Mouse (Mus musculus): ENCODE data around the gene Gse1. TPM values are rescaled to one million over a fixed set of nuclear protein-coding genes. Genes with fewer than 3 reads are reported as not detected.

Gse1 gene
- total RNA-seq, 1 experiment: 21.4 TPM

GRCm38 (mm10) chr8:120490354-120491141 lies 262.3 kb downstream of the Gse1 start:
- peaks cover 7 to 35% of the 10 kb centered on the region in 2 experiments; a peak in 3 of 4 replicates for H3K4me1 ChIP-seq (ENCODE audit: control insufficient read depth in 2 of 2, insufficient read depth in 2 of 2, low read length in 2 of 2, poor library complexity in 1 of 2)
- TF ChIP-seq MAFK (IDR thresholded peaks at IDR 0.05; ENCODE audit: insufficient read depth, low read depth, low read length) (no peak), ZC3H11A (IDR thresholded peaks at IDR 0.05; ENCODE audit: borderline replicate concordance, low read depth, low read length) (no peak), HCFC1 (IDR thresholded peaks at IDR 0.05; ENCODE audit: borderline replicate concordance, insufficient read depth, low read length) (no peak), CHD2 (IDR thresholded peaks at IDR 0.05; ENCODE audit: low read depth, low read length) (no peak), ZNF384 (IDR thresholded peaks at IDR 0.05; ENCODE audit: low read depth, low read length) (no peak)
- H3K36me3 ChIP-seq (ENCODE audit: control insufficient read depth, insufficient read depth, low read length, poor library complexity, severe bottlenecking): no peaks in the 10 kb centered on the region
- no peaks in the 10 kb centered on the region for H3K9me3 ChIP-seq (ENCODE audit: control insufficient read depth, insufficient read depth, low read depth, low read length)
- no peak for DNase-seq (ENCODE audit: low read depth, low spot score)
- peak overlapping the region; percentile 65 to 74; a peak in 3 of 4 replicates for H3K4me3 ChIP-seq (ENCODE audit: insufficient read depth in 1 of 2, low read depth in 1 of 2, low read length in 2 of 2, poor library complexity in 1 of 2, severe bottlenecking in 1 of 2)
- in situ Hi-C loops (cut with MboI; ENCODE audit: low sequenced_read_pairs in 2 of 2, unreplicated experiment in 2 of 2): no loop called here
- H3K27ac ChIP-seq (ENCODE audit: insufficient read depth, low read depth, low read length, poor library complexity, severe bottlenecking): no peak overlapping the region
- H3K9ac ChIP-seq (ENCODE audit: insufficient read depth, low read depth, low read length, poor library complexity, severe bottlenecking): peak overlapping the region; percentile 80; the same call in 1 of the 2 replicates

GRCm38 (mm10) chr8:120491166-120491793 lies 263.0 kb downstream of the Gse1 start:
- Histone ChIP-seq H3K9ac (ENCODE audit: insufficient read depth, low read depth, low read length, poor library complexity, severe bottlenecking) (no peak overlapping the region), H3K9me3 (ENCODE audit: control insufficient read depth, insufficient read depth, low read depth, low read length) (no peaks in the 10 kb centered on the region), H3K27ac (ENCODE audit: insufficient read depth, low read depth, low read length, poor library complexity, severe bottlenecking) (no peak overlapping the region), H3K36me3 (ENCODE audit: control insufficient read depth, insufficient read depth, low read length, poor library complexity, severe bottlenecking) (no peaks in the 10 kb centered on the region), H3K4me1 (ENCODE audit: control insufficient read depth in 2 of 2, insufficient read depth in 2 of 2, low read length in 2 of 2, poor library complexity in 1 of 2) (peaks cover 4 to 33% of the 10 kb centered on the region in 2 experiments; a peak in 1 of 4 replicates), H3K4me3 (ENCODE audit: insufficient read depth in 1 of 2, low read depth in 1 of 2, low read length in 2 of 2, poor library complexity in 1 of 2, severe bottlenecking in 1 of 2) (no peak overlapping the region)
- TF ChIP-seq CHD2 (IDR thresholded peaks at IDR 0.05; ENCODE audit: low read depth, low read length) (no peak), ZNF384 (IDR thresholded peaks at IDR 0.05; ENCODE audit: low read depth, low read length) (no peak), ZC3H11A (IDR thresholded peaks at IDR 0.05; ENCODE audit: borderline replicate concordance, low read depth, low read length) (no peak), MAFK (IDR thresholded peaks at IDR 0.05; ENCODE audit: insufficient read depth, low read depth, low read length) (no peak), HCFC1 (IDR thresholded peaks at IDR 0.05; ENCODE audit: borderline replicate concordance, insufficient read depth, low read length) (no peak)
- no peak for DNase-seq (ENCODE audit: low read depth, low spot score)
- in situ Hi-C loops (cut with MboI; ENCODE audit: low sequenced_read_pairs in 2 of 2, unreplicated experiment in 2 of 2): no loop called here

- TF ChIP-seq ZNF384 (IDR thresholded peaks at IDR 0.05; ENCODE audit: low read depth, low read length) (no peak), CHD2 (IDR thresholded peaks at IDR 0.05; ENCODE audit: low read depth, low read length) (no peak), ZC3H11A (IDR thresholded peaks at IDR 0.05; ENCODE audit: borderline replicate concordance, low read depth, low read length) (no peak), HCFC1 (IDR thresholded peaks at IDR 0.05; ENCODE audit: borderline replicate concordance, insufficient read depth, low read length) (no peak), MAFK (IDR thresholded peaks at IDR 0.05; ENCODE audit: insufficient read depth, low read depth, low read length) (no peak)
- no peak overlapping the region for H3K27ac ChIP-seq (ENCODE audit: insufficient read depth, low read depth, low read length, poor library complexity, severe bottlenecking)
- no peak for DNase-seq (ENCODE audit: low read depth, low spot score)
- in situ Hi-C loops (cut with MboI; ENCODE audit: low sequenced_read_pairs in 2 of 2, unreplicated experiment in 2 of 2): no loop called here
- peaks cover 4 to 32% of the 10 kb centered on the region in 2 experiments; a peak in 1 of 4 replicates for H3K4me1 ChIP-seq (ENCODE audit: control insufficient read depth in 2 of 2, insufficient read depth in 2 of 2, low read length in 2 of 2, poor library complexity in 1 of 2)
- H3K4me3 ChIP-seq (ENCODE audit: insufficient read depth in 1 of 2, low read depth in 1 of 2, low read length in 2 of 2, poor library complexity in 1 of 2, severe bottlenecking in 1 of 2): no peak overlapping the region
- H3K9me3 ChIP-seq (ENCODE audit: control insufficient read depth, insufficient read depth, low read depth, low read length): no peaks in the 10 kb centered on the region
- H3K9ac ChIP-seq (ENCODE audit: insufficient read depth, low read depth, low read length, poor library complexity, severe bottlenecking): no peak overlapping the region
- H3K36me3 ChIP-seq (ENCODE audit: control insufficient read depth, insufficient read depth, low read length, poor library complexity, severe bottlenecking): no peaks in the 10 kb centered on the region
These were observed 264.1 kb downstream of the Gse1 start for GRCm38 (mm10) chr8:120492193-120492880.

- Histone ChIP-seq H3K27ac (ENCODE audit: insufficient read depth, low read depth, low read length, poor library complexity, severe bottlenecking) (no peak overlapping the region), H3K9ac (ENCODE audit: insufficient read depth, low read depth, low read length, poor library complexity, severe bottlenecking) (no peak overlapping the region), H3K4me3 (ENCODE audit: insufficient read depth in 1 of 2, low read depth in 1 of 2, low read length in 2 of 2, poor library complexity in 1 of 2, severe bottlenecking in 1 of 2) (no peak overlapping the region), H3K36me3 (ENCODE audit: control insufficient read depth, insufficient read depth, low read length, poor library complexity, severe bottlenecking) (no peaks in the 10 kb centered on the region), H3K9me3 (ENCODE audit: control insufficient read depth, insufficient read depth, low read depth, low read length) (no peaks in the 10 kb centered on the region), H3K4me1 (ENCODE audit: control insufficient read depth in 2 of 2, insufficient read depth in 2 of 2, low read length in 2 of 2, poor library complexity in 1 of 2) (peaks cover 4 to 35% of the 10 kb centered on the region in 2 experiments; a peak in 1 of 4 replicates)
- in situ Hi-C loops (cut with MboI; ENCODE audit: low sequenced_read_pairs in 2 of 2, unreplicated experiment in 2 of 2): no loop called here
- no peak for DNase-seq (ENCODE audit: low read depth, low spot score)
- TF ChIP-seq ZC3H11A (IDR thresholded peaks at IDR 0.05; ENCODE audit: borderline replicate concordance, low read depth, low read length): no peak
These were observed 264.6 kb downstream of the Gse1 start for GRCm38 (mm10) chr8:120492881-120493220.
